Mouse (Mus musculus) lung, adult 2 months (tissue): Measurements from ENCODE around the gene Gm4981.

Source experiments
- CTCF ChIP-seq: fragments of 200-500 bp; IDR thresholded peaks from 2 replicates; pipeline ENCODE4 v1.5.1; 2011; ENCODE audit warnings: mild to moderate bottlenecking, low read length, control low read depth; ENCODE audit not compliant: insufficient read depth
- POLR2A ChIP-seq: fragments of 200-500 bp; IDR thresholded peaks from 2 replicates; pipeline ENCODE4 v1.6.1; 2011; ENCODE audit warnings: low read depth, mild to moderate bottlenecking, control low read depth, low read length, borderline replicate concordance; ENCODE audit errors: extremely low read depth

GRCm38 (mm10) chr10:58258466-58258865 is 22.0 kb upstream of the Gm4981 start:
- TF ChIP-seq POLR2A: no peak
- no peak for TF ChIP-seq CTCF
